Mouse (Mus musculus): ENCODE results near the gene St8sia4. TPM values are rescaled to one million over a fixed set of nuclear protein-coding genes. Genes with fewer than 3 reads are reported as not detected.

Gene St8sia4
- polyA plus RNA-seq, 1 experiment from 2014 or later = 13.8 TPM

DNA sequence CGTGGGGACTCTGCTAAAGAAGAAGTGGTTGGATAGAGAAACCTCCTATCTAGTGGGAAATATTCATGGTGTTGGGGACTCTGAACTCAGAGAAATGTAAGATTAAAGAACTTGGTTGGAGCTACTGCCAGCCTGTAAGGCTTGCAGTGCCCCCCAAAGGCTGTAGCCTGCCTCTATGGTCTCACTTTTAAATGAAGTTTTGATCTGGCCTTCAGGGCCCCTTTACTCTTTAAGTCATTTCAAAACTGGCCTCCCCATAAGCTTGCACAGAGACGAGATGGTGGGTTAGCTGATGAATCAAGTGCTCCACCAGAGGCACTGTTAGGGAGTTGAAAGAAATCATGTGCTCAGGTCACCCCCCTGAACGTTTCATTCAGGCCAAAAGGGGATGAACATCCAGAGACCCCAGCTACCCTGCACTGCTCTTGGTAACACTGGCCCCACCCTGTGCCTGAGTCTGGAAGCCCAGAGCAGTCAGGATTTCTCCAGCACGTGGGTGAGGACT lies 3.0 kb downstream of the St8sia4 start:
- H3K27ac ChIP-seq (ENCODE audit: low read depth, low read length) = no peak overlapping the region
- no peak overlapping the region for H3K4me3 ChIP-seq (ENCODE audit: low read depth, low read length)
- DNase-seq (ENCODE audit: low spot score) (peak; percentile 17), ATAC-seq (ENCODE audit: insufficient read depth, low FRiP score, low TSS enrichment) (no peak)
- no peaks in the 10 kb centered on the region for H3K27me3 ChIP-seq (ENCODE audit: control insufficient read depth, insufficient read depth, low read length)
- no peaks in the 10 kb centered on the region for H3K36me3 ChIP-seq (ENCODE audit: control insufficient read depth, insufficient read depth, low read length)
- no peaks in the 10 kb centered on the region for H3K4me1 ChIP-seq (ENCODE audit: control insufficient read depth, insufficient read depth, low read length)
- H3K9me3 ChIP-seq (ENCODE audit: control insufficient read depth, low read length) = no peaks in the 10 kb centered on the region
- peak overlapping the region; percentile 82; the same call in 1 of the 2 replicates for H3K4me2 ChIP-seq (ENCODE audit: low read depth)
- no peak overlapping the region for H3K9ac ChIP-seq (ENCODE audit: low read length)
- 28% methylated on average over 4 of the region's 4 CpGs for WGBS

DNA sequence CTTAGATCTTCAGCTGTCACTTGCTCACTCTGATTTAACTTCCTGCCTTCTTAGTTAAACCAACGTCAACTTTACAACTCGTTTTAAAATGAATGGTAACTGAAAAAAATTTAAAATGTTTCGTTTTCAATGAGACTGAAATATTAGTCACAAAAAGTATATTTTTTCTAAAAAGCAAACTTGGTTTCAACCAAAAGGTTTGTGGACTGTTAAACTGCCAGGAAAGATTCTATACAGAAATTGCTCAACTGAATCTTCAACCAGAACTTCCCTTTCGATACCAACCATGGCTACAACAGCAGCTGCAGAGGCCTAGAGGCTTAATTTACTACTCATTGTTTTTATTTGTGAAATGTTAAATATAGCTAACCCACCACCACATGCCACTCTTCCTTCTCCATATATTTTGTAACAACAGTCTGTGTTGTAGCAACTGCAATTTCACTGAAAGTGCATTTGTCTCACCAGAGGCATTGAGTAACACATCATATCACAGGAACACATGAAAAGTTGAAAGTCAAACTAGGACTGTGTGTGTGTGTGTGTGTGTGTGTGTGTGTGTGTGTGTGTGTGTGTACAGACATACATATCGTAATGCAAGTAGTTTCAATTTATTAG lies 10.2 kb downstream of the St8sia4 start:
- ATAC-seq (ENCODE audit: insufficient read depth, low FRiP score, low TSS enrichment) (no peak), DNase-seq (ENCODE audit: low spot score) (no peak)
- H3K9ac ChIP-seq (ENCODE audit: low read length) = no peak overlapping the region
- H3K4me2 ChIP-seq (ENCODE audit: low read depth) = no peak overlapping the region
- WGBS = 86% methylated on average over 5 of the region's 5 CpGs
- no peaks in the 10 kb centered on the region for H3K36me3 ChIP-seq (ENCODE audit: control insufficient read depth, insufficient read depth, low read length)
- no peaks in the 10 kb centered on the region for H3K4me1 ChIP-seq (ENCODE audit: control insufficient read depth, insufficient read depth, low read length)
- no peaks in the 10 kb centered on the region for H3K9me3 ChIP-seq (ENCODE audit: control insufficient read depth, low read length)
- H3K27ac ChIP-seq (ENCODE audit: low read depth, low read length) = no peak overlapping the region
- H3K27me3 ChIP-seq (ENCODE audit: control insufficient read depth, insufficient read depth, low read length) = no peaks in the 10 kb centered on the region
- no peak overlapping the region for H3K4me3 ChIP-seq (ENCODE audit: low read depth, low read length)

DNA sequence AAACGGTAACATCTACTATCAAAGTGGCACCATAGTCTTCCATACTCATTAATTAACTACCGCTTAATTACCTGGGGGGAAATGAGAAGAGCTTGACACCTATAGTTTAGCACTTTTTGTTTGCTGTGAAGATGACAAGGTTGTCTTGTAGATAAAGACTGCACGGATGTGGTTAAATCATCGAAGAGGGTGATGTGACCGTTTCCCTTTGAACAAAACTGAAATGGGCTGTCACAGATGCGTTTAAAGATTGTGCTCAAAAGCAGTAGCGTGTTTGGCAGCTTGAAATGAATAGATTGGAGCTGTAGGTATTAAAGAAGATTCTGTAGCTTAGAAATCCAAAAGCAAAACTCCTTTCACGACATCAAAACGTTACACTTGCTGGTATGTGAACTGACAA lies 11.8 kb downstream of the St8sia4 start:
- DNase-seq (ENCODE audit: low spot score) = no peak
- Histone ChIP-seq H3K4me3 (ENCODE audit: low read depth, low read length) (no peak overlapping the region), H3K27ac (ENCODE audit: low read depth, low read length) (no peak overlapping the region), H3K36me3 (ENCODE audit: control insufficient read depth, insufficient read depth, low read length) (no peaks in the 10 kb centered on the region), H3K9me3 (ENCODE audit: control insufficient read depth, low read length) (no peaks in the 10 kb centered on the region), H3K27me3 (ENCODE audit: control insufficient read depth, insufficient read depth, low read length) (no peaks in the 10 kb centered on the region), H3K4me1 (ENCODE audit: control insufficient read depth, insufficient read depth, low read length) (no peaks in the 10 kb centered on the region), H3K4me2 (ENCODE audit: low read depth) (no peak overlapping the region), H3K9ac (ENCODE audit: low read length) (no peak overlapping the region)
- 88% methylated on average over 9 of the region's 9 CpGs for WGBS
- ATAC-seq (ENCODE audit: insufficient read depth, low FRiP score, low TSS enrichment) = no peak

DNA sequence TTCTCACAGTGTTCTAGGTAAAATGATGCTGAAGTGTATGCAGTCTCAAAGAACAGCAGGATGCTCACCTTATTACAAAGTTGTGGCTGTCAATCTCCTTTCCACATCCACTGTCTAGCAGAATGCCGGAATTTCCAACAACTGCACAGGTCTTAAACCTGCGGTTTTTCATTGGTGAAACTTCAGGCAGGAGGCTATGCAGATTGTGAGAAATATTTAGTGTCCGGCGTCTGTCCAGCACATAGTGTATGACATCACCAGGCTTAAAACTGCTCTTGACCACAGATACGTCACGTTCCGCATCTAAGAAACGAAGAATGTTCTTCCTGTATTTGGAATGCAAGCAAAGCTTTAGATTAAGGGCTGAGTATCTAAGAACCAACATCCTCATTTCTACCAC lies 13.9 kb downstream of the St8sia4 start:
- H3K36me3 ChIP-seq (ENCODE audit: control insufficient read depth, insufficient read depth, low read length) = no peaks in the 10 kb centered on the region
- ATAC-seq (ENCODE audit: insufficient read depth, low FRiP score, low TSS enrichment) (no peak), DNase-seq (ENCODE audit: low spot score) (no peak)
- H3K27me3 ChIP-seq (ENCODE audit: control insufficient read depth, insufficient read depth, low read length) = no peaks in the 10 kb centered on the region
- no peak overlapping the region for H3K9ac ChIP-seq (ENCODE audit: low read length)
- 92% methylated on average over 8 of the region's 8 CpGs for WGBS
- no peak overlapping the region for H3K27ac ChIP-seq (ENCODE audit: low read depth, low read length)
- H3K4me2 ChIP-seq (ENCODE audit: low read depth) = no peak overlapping the region
- no peaks in the 10 kb centered on the region for H3K4me1 ChIP-seq (ENCODE audit: control insufficient read depth, insufficient read depth, low read length)
- H3K9me3 ChIP-seq (ENCODE audit: control insufficient read depth, low read length) = no peaks in the 10 kb centered on the region
- H3K4me3 ChIP-seq (ENCODE audit: low read depth, low read length) = no peak overlapping the region

GRCm38 (mm10) chr1:95644292-95644691 lies 23.1 kb downstream of the St8sia4 start:
- 67% methylated on average over 2 of the region's 2 CpGs for WGBS
- Histone ChIP-seq H3K27me3 (ENCODE audit: control insufficient read depth, insufficient read depth, low read length) (no peaks in the 10 kb centered on the region), H3K27ac (ENCODE audit: low read depth, low read length) (no peak overlapping the region), H3K36me3 (ENCODE audit: control insufficient read depth, insufficient read depth, low read length) (no peaks in the 10 kb centered on the region), H3K4me3 (ENCODE audit: low read depth, low read length) (no peak overlapping the region), H3K4me2 (ENCODE audit: low read depth) (no peak overlapping the region), H3K9ac (ENCODE audit: low read length) (no peak overlapping the region), H3K9me3 (ENCODE audit: control insufficient read depth, low read length) (no peaks in the 10 kb centered on the region), H3K4me1 (ENCODE audit: control insufficient read depth, insufficient read depth, low read length) (no peaks in the 10 kb centered on the region)
- DNase-seq (ENCODE audit: low spot score) = no peak
- ATAC-seq (ENCODE audit: insufficient read depth, low FRiP score, low TSS enrichment) = no peak

- no peaks in the 10 kb centered on the region for H3K4me1 ChIP-seq (ENCODE audit: control insufficient read depth, insufficient read depth, low read length)
Observed at GRCm38 (mm10) chr1:95639001-95639400, 28.4 kb downstream of the St8sia4 start.

DNA sequence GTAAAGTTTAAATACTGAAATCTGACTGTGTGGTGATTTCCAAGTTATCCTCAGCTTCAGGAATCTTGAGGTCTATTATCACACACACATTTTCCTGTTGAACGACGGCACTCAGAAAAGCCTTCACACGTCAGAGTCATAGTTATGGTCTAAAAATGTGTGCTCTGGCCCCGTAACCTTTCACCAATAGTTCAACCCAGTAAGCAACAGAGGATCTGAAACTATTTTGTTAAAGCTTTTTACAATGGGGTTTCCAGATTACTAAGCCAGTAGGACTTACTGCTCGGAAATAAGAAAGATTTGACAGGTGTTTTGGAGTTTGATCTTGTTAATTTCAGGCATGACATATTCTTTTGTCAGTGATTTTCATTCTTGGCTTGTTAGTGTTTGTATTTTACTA lies 43.0 kb downstream of the St8sia4 start:
- Histone ChIP-seq H3K27ac (ENCODE audit: low read depth, low read length) (no peak overlapping the region), H3K9ac (ENCODE audit: low read length) (no peak overlapping the region), H3K9me3 (ENCODE audit: control insufficient read depth, low read length) (no peaks in the 10 kb centered on the region), H3K4me3 (ENCODE audit: low read depth, low read length) (no peak overlapping the region), H3K4me1 (ENCODE audit: control insufficient read depth, insufficient read depth, low read length) (no peaks in the 10 kb centered on the region), H3K4me2 (ENCODE audit: low read depth) (no peak overlapping the region), H3K36me3 (ENCODE audit: control insufficient read depth, insufficient read depth, low read length) (no peaks in the 10 kb centered on the region), H3K27me3 (ENCODE audit: control insufficient read depth, insufficient read depth, low read length) (no peaks in the 10 kb centered on the region)
- ATAC-seq (ENCODE audit: insufficient read depth, low FRiP score, low TSS enrichment) (no peak), DNase-seq (ENCODE audit: low spot score) (no peak)
- WGBS = 77% methylated on average over 5 of the region's 5 CpGs

More at GRCm38 (mm10) chr1:95639001-95639400, 28.4 kb downstream of the St8sia4 start:
- ATAC-seq (ENCODE audit: insufficient read depth, low FRiP score, low TSS enrichment) (no peak), DNase-seq (ENCODE audit: low spot score) (no peak)
- Histone ChIP-seq H3K4me2 (ENCODE audit: low read depth) (no peak overlapping the region), H3K36me3 (ENCODE audit: control insufficient read depth, insufficient read depth, low read length) (no peaks in the 10 kb centered on the region), H3K9me3 (ENCODE audit: control insufficient read depth, low read length) (no peaks in the 10 kb centered on the region), H3K4me3 (ENCODE audit: low read depth, low read length) (no peak overlapping the region), H3K27ac (ENCODE audit: low read depth, low read length) (no peak overlapping the region), H3K27me3 (ENCODE audit: control insufficient read depth, insufficient read depth, low read length) (no peaks in the 10 kb centered on the region), H3K9ac (ENCODE audit: low read length) (no peak overlapping the region)
- whole genome bisulfite sequencing = 90% methylated on average over 3 of the region's 3 CpGs

GRCm38 (mm10) chr1:95618647-95619046 lies 48.7 kb downstream of the St8sia4 start:
- Histone ChIP-seq H3K27me3 (ENCODE audit: control insufficient read depth, insufficient read depth, low read length) (no peaks in the 10 kb centered on the region), H3K36me3 (ENCODE audit: control insufficient read depth, insufficient read depth, low read length) (no peaks in the 10 kb centered on the region), H3K9ac (ENCODE audit: low read length) (no peak overlapping the region), H3K27ac (ENCODE audit: low read depth, low read length) (no peak overlapping the region), H3K4me1 (ENCODE audit: control insufficient read depth, insufficient read depth, low read length) (no peaks in the 10 kb centered on the region), H3K4me3 (ENCODE audit: low read depth, low read length) (no peak overlapping the region), H3K4me2 (ENCODE audit: low read depth) (no peak overlapping the region), H3K9me3 (ENCODE audit: control insufficient read depth, low read length) (no peaks in the 10 kb centered on the region)
- DNase-seq (ENCODE audit: low spot score) (no peak), ATAC-seq (ENCODE audit: insufficient read depth, low FRiP score, low TSS enrichment) (no peak)
- WGBS = 54% methylated on average over 3 of the region's 3 CpGs

DNA sequence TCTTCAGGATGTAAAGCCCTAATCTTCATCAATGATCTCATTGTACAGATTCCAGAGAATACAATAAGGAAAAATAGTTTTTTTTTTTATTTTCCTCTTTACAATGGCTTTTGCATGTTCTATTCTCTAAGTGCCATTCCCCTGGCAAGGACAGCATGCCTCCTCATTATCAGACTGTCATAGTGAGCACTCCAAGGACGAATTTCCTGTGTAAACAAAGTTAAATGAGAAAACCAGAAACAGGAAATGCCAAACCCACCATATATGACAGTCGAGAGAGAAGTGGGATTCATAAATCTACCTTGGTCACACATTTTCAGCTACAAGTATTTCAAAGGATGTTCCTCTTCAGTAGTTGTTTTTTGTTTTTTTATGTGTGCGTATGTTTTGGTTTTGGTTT lies 49.2 kb downstream of the St8sia4 start:
- ATAC-seq (ENCODE audit: insufficient read depth, low FRiP score, low TSS enrichment) = no peak
- H3K9ac ChIP-seq (ENCODE audit: low read length) = no peak overlapping the region
- H3K27ac ChIP-seq (ENCODE audit: low read depth, low read length) = no peak overlapping the region
- H3K4me3 ChIP-seq (ENCODE audit: low read depth, low read length) = no peak overlapping the region
- DNase-seq (ENCODE audit: low spot score) = no peak
- H3K4me2 ChIP-seq (ENCODE audit: low read depth) = no peak overlapping the region
- H3K9me3 ChIP-seq (ENCODE audit: control insufficient read depth, low read length) = no peaks in the 10 kb centered on the region
- WGBS = 49% methylated on average over 3 of the region's 3 CpGs
- H3K4me1 ChIP-seq (ENCODE audit: control insufficient read depth, insufficient read depth, low read length) = no peaks in the 10 kb centered on the region
- no peaks in the 10 kb centered on the region for H3K36me3 ChIP-seq (ENCODE audit: control insufficient read depth, insufficient read depth, low read length)
- H3K27me3 ChIP-seq (ENCODE audit: control insufficient read depth, insufficient read depth, low read length) = no peaks in the 10 kb centered on the region

Data from neural tube, embryonic 11.5 days (tissue).